Mouse (Mus musculus) fat pad, adult 2 months (tissue): ENCODE results near the gene Wasf1.

ENCODE experiments used
- DNase-seq: peaks from one replicate; pipeline ENCODE4 v3.0.0-alpha.2; 2011; ENCODE audit warnings: low read depth, low spot score; ENCODE audit errors: extremely low read depth

The Wasf1 gene

DNA sequence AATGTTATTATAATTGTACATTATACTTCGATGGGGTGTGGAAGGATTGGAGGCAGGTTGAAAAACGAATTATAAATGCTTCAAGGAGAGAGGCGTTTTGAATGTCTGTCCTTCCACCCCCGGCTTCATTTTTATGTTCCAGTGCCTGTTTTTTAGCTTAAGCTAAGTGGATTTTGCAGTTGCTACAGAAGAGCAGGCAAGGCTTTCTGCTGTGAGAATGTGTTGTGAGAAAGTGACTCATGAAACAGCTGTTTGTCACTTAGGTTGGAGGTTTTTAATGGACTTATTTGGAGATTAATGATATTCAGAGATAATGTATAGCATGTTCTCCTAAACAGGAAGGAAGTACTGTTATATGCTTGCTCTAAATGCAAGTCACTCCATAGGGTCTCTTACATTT is 5.9 kb downstream of the Wasf1 start:
- no peak for DNase-seq

- no peak for DNase-seq
Measured at GRCm38 (mm10) chr10:40895765-40896164, 12.5 kb downstream of the Wasf1 start.

DNA sequence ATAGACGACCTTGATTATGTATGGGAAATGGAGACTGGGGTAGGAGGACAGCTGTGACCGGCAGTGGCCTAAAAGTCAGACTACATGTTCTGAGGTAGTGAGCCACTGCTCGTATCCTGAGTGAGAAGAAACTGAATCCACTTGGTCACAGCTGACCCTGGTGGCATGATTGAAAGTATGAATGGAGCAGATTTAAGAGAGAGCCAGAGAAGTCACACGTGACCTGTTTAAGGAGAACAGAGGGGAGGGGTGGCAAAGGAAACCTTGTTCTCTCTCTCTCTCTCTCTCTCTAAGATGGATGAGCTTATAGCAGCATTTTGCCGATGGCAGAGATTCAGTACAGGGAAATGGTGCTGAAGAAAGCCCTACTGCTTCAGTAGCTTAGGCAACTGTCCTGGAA is 13.4 kb downstream of the Wasf1 start:
- DNase-seq = no peak

- DNase-seq = no peak
Measured at GRCm38 (mm10) chr10:40901786-40902185, 18.5 kb downstream of the Wasf1 start.

GRCm38 (mm10) chr10:40906131-40906530 is 22.9 kb downstream of the Wasf1 start:
- no peak for DNase-seq

- no peak for DNase-seq
Measured at GRCm38 (mm10) chr10:40906802-40907201, 23.5 kb downstream of the Wasf1 start.

GRCm38 (mm10) chr10:40908580-40908979 is 25.3 kb downstream of the Wasf1 start:
- DNase-seq = no peak

DNA sequence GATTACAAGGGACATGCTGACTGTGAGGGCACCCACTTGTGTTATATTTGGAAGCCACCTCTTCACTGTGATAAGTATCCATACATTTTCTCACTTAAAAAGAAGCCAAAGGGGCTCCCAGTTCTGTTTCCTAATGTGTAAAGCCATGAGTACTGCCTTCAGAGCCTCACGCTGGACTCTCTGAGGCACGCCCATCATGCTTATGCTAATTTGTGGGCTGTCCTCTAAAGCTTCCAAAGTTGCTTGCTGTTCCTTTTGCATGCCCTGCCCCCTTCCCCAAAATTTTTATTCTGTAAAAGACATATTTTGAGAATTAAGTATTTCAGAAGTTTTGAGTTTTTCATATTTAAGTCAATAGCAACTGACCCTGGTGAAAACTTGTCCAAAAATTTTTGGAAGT is 27.5 kb downstream of the Wasf1 start:
- no peak for DNase-seq

GRCm38 (mm10) chr10:40915240-40915639 is 32.0 kb downstream of the Wasf1 start:
- DNase-seq = no peak

DNA sequence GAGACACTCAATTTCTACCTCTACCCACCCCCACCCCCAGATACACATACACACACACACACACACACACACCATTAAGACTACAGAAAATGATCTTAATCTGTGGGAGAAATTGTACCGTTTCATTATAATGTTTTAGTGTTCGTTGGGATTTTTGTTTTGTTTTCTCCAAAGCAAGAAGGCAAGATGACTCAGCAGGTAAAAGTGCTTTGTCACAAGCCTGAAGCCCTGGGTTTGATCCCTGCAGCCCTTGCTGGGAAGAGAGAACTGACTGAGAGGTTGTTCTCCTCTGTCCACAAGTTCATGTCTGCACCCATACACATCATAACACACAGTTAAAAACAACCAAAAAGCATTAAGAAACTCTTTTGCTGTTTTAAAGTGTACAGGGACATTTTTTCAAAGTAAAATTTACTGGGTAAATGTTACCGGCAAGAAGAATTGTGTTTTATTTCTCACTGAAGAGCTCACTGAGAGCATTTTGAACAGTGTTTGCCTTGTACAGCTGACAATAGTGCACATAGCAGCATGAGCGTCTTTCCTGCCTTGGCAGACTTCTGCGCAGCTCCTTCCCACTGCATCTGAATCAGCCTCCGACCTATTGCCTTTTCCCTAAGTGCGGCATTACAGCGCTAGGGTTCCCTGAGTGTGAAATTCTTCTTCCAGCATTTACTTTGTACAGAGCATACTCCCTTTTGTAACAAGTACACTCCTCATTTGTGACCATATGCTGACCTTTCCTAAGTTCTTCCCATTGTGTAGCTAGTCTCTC is 35.6 kb downstream of the Wasf1 start:
- no peak for DNase-seq

DNA sequence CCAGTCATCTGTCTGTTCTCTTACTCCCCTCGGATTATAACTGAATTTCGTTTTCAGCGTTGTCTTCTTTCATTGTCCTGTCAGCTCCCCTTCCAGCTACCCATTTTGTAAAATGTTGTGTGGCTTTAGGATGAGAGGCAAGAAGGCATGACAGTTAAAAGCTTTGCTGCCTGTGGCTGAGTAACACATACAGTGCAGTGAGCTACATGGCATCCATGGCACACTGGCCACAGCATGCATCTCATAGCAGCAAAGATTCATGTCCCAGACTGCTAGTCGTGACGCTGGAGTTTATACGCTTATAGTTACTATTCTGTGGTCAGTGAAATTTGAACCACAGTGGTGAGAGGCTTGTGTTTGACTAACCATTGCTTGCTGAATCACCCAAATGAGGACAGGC is 36.2 kb downstream of the Wasf1 start:
- no peak for DNase-seq

DNA sequence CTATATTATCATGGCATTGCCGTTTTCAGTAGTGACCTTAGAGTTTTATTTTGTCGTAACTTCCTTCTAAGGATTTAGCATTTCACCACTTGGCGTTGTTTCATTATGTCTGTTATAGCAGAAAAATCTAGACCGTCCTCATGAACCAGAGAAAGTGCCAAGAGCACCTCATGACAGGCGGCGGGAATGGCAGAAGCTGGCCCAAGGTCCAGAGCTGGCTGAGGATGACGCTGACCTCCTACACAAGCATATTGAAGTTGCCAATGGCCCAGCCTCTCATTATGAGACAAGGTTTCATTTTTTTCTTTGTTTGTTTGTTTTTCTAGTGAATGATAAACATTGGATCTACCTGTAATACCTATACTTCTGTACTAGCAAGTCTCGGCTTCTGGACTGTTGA is 49.7 kb downstream of the Wasf1 start:
- no peak for DNase-seq

DNA sequence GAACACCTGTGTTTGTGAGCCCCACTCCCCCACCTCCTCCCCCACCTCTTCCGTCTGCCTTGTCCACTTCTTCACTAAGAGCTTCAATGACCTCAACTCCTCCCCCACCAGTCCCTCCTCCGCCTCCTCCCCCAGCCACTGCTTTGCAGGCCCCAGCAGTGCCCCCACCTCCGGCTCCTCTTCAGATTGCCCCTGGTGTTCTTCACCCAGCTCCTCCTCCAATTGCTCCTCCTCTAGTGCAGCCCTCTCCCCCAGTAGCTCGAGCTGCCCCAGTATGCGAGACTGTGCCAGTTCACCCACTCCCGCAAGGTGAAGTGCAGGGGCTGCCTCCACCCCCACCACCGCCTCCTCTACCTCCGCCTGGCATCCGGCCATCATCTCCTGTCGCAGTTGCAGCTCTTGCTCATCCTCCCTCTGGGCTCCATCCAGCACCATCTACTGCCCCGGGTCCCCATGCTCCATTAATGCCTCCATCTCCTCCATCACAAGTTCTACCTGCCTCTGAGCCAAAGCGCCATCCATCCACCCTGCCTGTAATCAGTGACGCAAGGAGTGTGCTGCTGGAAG is 53.0 kb downstream of the Wasf1 start:
- no peak for DNase-seq

GRCm38 (mm10) chr10:40937569-40937968 is 54.3 kb downstream of the Wasf1 start:
- no peak for DNase-seq

DNA sequence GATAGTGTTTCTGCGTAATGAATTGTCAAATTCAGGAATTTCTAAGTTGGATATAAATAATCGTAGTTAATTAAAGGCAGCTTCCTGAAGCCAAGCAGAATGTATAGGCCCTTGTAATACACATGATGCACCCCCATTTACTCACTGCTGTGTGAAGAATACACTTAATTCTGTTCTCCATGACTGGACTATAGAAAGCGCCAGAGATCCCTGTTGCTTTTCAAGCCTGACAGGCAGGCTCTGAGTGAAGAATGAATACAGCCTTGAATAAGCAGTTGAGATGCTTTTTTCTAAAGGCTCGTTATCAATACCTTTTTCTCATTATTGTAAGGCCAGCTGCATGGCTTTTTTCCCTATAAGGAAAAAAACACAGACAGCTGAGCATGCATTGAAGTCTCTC is 59.4 kb downstream of the Wasf1 start:
- no peak for DNase-seq

- DNase-seq = peak; percentile 21
Measured at GRCm38 (mm10) chr10:40950176-40950575, 66.9 kb downstream of the Wasf1 start.

DNA sequence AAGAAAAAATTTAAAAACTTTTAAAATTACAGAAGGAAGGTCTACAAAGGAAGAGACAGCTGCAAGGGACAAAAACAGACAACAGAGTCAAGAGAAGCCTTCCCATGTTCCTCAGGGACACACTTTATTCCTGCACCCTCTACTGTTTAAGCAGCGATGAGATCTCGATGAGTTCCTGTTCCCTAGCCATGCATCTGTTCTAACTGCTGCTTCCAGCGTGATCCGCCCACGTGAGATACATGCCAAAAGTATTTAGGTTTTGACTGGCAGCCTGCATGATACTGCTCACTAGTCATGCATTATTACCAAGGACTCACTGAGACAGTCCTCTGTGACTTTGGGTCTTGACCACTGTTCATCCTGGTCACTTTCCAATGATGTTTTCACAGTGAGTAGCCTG is 72.9 kb downstream of the Wasf1 start:
- no peak for DNase-seq

- DNase-seq = no peak
Measured at GRCm38 (mm10) chr10:40961365-40961764, 78.1 kb downstream of the Wasf1 start.

DNA sequence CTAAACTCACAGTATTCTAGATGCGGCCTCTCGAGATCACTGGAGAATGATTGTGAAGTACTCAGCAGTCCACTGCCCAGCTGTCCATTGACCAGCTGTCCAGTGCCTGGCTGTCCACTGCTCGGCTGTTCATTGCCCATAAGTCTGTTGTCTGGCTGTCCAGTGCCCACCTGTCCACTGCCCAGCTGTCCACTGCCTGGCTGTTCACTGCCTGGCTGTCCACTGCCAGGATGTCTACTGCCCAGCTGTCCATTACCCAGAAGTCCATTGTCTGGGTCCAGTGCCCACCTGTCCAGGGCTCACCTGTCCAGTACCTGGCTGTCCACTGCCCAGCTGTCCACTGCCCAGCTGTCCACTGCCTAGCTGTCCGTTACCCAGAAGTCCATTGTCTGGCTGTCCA is 78.7 kb downstream of the Wasf1 start:
- no peak for DNase-seq

GRCm38 (mm10) chr10:40964546-40964945 is 81.3 kb downstream of the Wasf1 start:
- no peak for DNase-seq

DNA sequence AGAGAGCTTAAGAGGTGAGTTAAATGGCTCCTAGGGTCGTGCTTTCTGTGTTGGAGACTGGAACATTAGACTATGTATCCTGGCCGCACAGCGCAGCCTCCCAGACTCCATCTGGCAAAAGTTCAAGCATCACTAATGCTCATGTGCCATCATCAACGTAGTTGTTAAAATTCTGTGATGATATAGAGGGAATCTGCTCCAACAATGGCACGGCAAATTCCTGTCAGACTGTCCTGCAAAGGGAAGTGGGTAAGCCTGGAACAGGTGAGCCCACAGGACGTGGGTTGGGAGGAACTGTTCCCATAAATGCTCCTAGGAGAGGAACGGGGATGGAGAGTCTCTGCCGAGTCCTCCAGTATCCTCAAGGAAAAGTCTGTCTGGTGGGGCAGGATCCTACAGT is 85.3 kb downstream of the Wasf1 start:
- DNase-seq = no peak

DNA sequence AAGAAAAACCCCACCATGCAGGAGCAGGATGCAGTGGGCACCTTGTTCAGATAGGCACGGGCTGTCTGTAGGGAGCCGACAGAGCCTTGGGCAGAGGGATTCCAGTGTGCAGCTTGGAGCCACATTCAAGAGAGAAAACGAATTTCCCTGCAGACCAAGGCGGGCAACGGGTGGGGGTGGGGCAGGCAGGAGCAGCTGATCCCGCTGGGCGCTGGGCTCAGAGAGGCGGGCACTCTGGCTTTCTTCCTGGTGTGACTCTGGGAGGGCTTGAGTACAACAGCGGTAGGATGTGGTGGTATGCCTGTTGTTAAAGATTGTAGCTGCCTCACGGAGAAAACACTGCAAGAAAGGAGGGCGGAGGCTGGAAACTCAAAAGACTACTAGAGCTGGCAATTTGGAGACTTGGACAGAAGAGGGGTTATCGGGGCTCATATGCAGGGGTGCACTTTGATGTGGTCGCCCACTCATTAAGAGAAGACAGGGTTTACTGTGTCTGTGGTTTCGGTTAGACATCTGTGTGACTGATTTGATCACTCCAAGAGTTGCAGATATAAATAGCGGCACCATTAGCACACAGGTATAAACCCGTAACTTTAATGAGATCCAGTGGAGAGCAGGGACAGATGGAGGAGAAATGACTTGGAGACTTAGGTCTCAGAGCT is 86.2 kb downstream of the Wasf1 start:
- DNase-seq = no peak
